Comparison of ENCODE assay signal across 9 mouse cellular contexts in genomic region chr11:95827464-95828085, GRCm38 (mm10). TPM values are rescaled to one million over a fixed set of nuclear protein-coding genes. Genes with fewer than 3 reads are reported as not detected.
A peak's percentile ranks its signal among the peaks of the same experiment; 100 is the strongest.
DNase-seq lines count a peak whose midpoint lies in the region; ATAC-seq and TF ChIP-seq lines count a peak whose summit lies in the region.
"Had no signal": no experiment of that assay in that cellular context is flagged by ENCODE, and none has a peak within 500 bp of the region (broad histone marks: within the 10 kb centered on the region; RNA-seq: fewer than 3 reads in every experiment).

No protein-coding gene starts in this region.

- peaks cover 16% of the 10 kb centered on the region for H3K4me1 ChIP-seq in heart, adult 2 months (ENCODE audit: control insufficient read depth, insufficient read depth, low read length)
- H3K4me1 ChIP-seq in bone marrow, adult 2 months (ENCODE audit: control insufficient read depth, insufficient read depth, low read length): peaks cover 2% of the 10 kb centered on the region; the same call in 1 of the 2 replicates
- peaks cover 91% of the 10 kb centered on the region for H3K4me1 ChIP-seq in erythroblast, embryonic 14.5 days (ENCODE audit: control insufficient read depth)

- H3K79me2 ChIP-seq in heart, adult 2 months (replicated peaks; ENCODE audit: control insufficient read depth, insufficient read depth, low read length): no peaks in the 10 kb centered on the region

- 0 out of 2 replicates have a peak, but pooled peaks have one; percentile 27 for ATAC-seq in megakaryocyte, adult 5-6 weeks (ENCODE audit: poor library complexity, severe bottlenecking)

- H3K4me3 ChIP-seq in heart, adult 2 months: no peak overlapping the region
- H3K4me3 ChIP-seq in bone marrow, adult 2 months (replicated peaks; ENCODE audit: control insufficient read depth, low read depth, low read length): no peak overlapping the region
- H3K4me3 ChIP-seq in erythroblast, embryonic 14.5 days (replicated peaks): peak overlapping the region; percentile 61
- H3K4me3 ChIP-seq: embryonic facial prominence, embryonic 12.5 days had no signal

- peak; percentile 68 to 76 for DNase-seq in heart, adult 2 months
- DNase-seq in heart, postnatal 25 days (ENCODE audit: low spot score): no peak
- DNase-seq in CD8-positive naive resting alpha-beta T cell, adult 2 months (ENCODE audit: low read depth in 2 of 2, low spot score in 2 of 2): peak; percentile 53 to 69
- peak; percentile 70 to 88 for DNase-seq in kidney, postnatal 36 days
- peak; percentile 78 for DNase-seq in thymus, postnatal 14 days

- no peaks in the 10 kb centered on the region for H3K27me3 ChIP-seq in heart, adult 2 months (ENCODE audit: control insufficient read depth, insufficient read depth, low read length)
- peaks cover 65% of the 10 kb centered on the region for H3K27me3 ChIP-seq in erythroblast, embryonic 14.5 days (ENCODE audit: control insufficient read depth)

- H3K9ac ChIP-seq in heart, adult 2 months (ENCODE audit: low read depth, low read length): no peak overlapping the region; the same call in 1 of the 2 replicates
- H3K9ac ChIP-seq: embryonic facial prominence, embryonic 12.5 days had no signal

- TF ChIP-seq POLR2A in heart, adult 2 months (IDR thresholded peaks at IDR 0.05; ENCODE audit: insufficient read depth, low read depth, low read length): no peak
- no peak for TF ChIP-seq POLR2A in bone marrow, adult 2 months (IDR thresholded peaks at IDR 0.05; ENCODE audit: borderline replicate concordance, control insufficient read depth, low read depth, low read length)

- peak overlapping the region; percentile 75 for H3K27ac ChIP-seq in heart, adult 2 months
- H3K27ac ChIP-seq in bone marrow, adult 2 months (ENCODE audit: control insufficient read depth, insufficient read depth, low read depth, low read length, poor library complexity): peak overlapping the region; percentile 9; the same call in 1 of the 2 replicates
- H3K27ac ChIP-seq: embryonic facial prominence, embryonic 12.5 days had no signal

- WGBS in heart, adult 2 months: 8% methylated on average over 3 of the region's 3 CpGs
- 15% methylated on average over 3 of the region's 3 CpGs for WGBS in bone marrow, adult 2 months

- H3K9me3 ChIP-seq in erythroblast, embryonic 14.5 days (ENCODE audit: control insufficient read depth, low read length): peaks cover 26% of the 10 kb centered on the region
- H3K9me3 ChIP-seq: embryonic facial prominence, embryonic 12.5 days had no signal

- TF ChIP-seq CTCF in heart, adult 2 months (IDR thresholded peaks at IDR 0.05): peak; percentile 92; the same call in 1 of the 2 replicates
- TF ChIP-seq CTCF in bone marrow, adult 2 months (IDR thresholded peaks at IDR 0.05; ENCODE audit: control insufficient read depth, insufficient read depth, low read length): peak; percentile 62

- intact Hi-C loops in heart, adult 2 months (cut with DNase I): loop anchor here (1.0 to 2.0 kb wide), 2 partner anchors 26 to 57 kb away; no protein-coding TSS in a partner anchor
- intact Hi-C loops in heart, postnatal 25 days (cut with DNase I): loop anchor here (10.0 kb wide), 1 partner anchor 143 kb away; no protein-coding TSS in a partner anchor

- H3K36me3 ChIP-seq in heart, adult 2 months (ENCODE audit: control insufficient read depth, insufficient read depth, low read length): no peaks in the 10 kb centered on the region
- peaks cover 50% of the 10 kb centered on the region for H3K36me3 ChIP-seq in erythroblast, embryonic 14.5 days (ENCODE audit: control insufficient read depth)
- H3K36me3 ChIP-seq: embryonic facial prominence, embryonic 12.5 days had no signal

- TF ChIP-seq EP300 in heart, adult 2 months (IDR thresholded peaks at IDR 0.05; ENCODE audit: insufficient read depth, low read depth, low read length): peak; percentile 84

RNA-seq across cellular contexts. Expression of gene Phospho1, which starts 3.3 kb away (rescaled TPM):
- 100 to 1,000 TPM; 181 to 206 TPM for total RNA-seq in heart, adult 2 months (2021)
- 193 and 244 TPM in 2 replicates for polyA plus RNA-seq in heart, adult 2 months (2012; rRNA removed)
- total RNA-seq in heart, postnatal 25 days (2021): 100 to 1,000 TPM; 174 to 181 TPM
- 18.9 and 23.4 TPM in 2 replicates for polyA plus RNA-seq in bone marrow, adult 2 months (2011; ENCODE audit: insufficient read depth, insufficient read length, low replicate concordance, missing spikeins)
- polyA plus RNA-seq in erythroblast, embryonic 14.5 days (2012): 161 and 210 TPM in 2 replicates
- 12.6 and 17.3 TPM in 2 replicates for total RNA-seq in megakaryocyte, adult 5-6 weeks (2015)
- 2.3 TPM in 1 of 2 replicates, not detected in the other for total RNA-seq in megakaryocyte, adult 5-6 weeks (2017)
- polyA plus RNA-seq: embryonic facial prominence, embryonic 12.5 days had no signal

RNA-seq across cellular contexts. Expression of gene Gngt2, which starts 9.4 kb away (rescaled TPM):
- 10 to 100 TPM; 19.0 to 24.4 TPM for total RNA-seq in heart, adult 2 months (2021)
- 10.2 and 12.4 TPM in 2 replicates for polyA plus RNA-seq in heart, adult 2 months (2012; rRNA removed)
- 10 to 100 TPM; 20.6 to 21.9 TPM for total RNA-seq in heart, postnatal 25 days (2021)
- 38.7 and 94.0 TPM in 2 replicates for polyA plus RNA-seq in bone marrow, adult 2 months (2011; ENCODE audit: insufficient read depth, insufficient read length, low replicate concordance, missing spikeins)
- 0.18 and 0.59 TPM in 2 replicates for polyA plus RNA-seq in erythroblast, embryonic 14.5 days (2012)
- total RNA-seq in megakaryocyte, adult 5-6 weeks (2015): 92.0 and 95.7 TPM in 2 replicates
- total RNA-seq in megakaryocyte, adult 5-6 weeks (2017): 64.0 and 66.6 TPM in 2 replicates

RNA-seq across cellular contexts. Expression of gene Abi3, which starts 14.7 kb away (rescaled TPM):
- total RNA-seq in heart, adult 2 months (2021): 10 to 100 TPM in 1 of 2 experiments, 1 to 10 TPM in 1; 7.9 to 11.4 TPM
- polyA plus RNA-seq in heart, adult 2 months (2012; rRNA removed): 16.3 and 23.2 TPM in 2 replicates
- total RNA-seq in heart, postnatal 25 days (2021): 10 to 100 TPM in 1 of 2 experiments, 1 to 10 TPM in 1; 8.8 to 10.4 TPM
- polyA plus RNA-seq in bone marrow, adult 2 months (2011; ENCODE audit: insufficient read depth, insufficient read length, low replicate concordance, missing spikeins): 18.6 and 39.0 TPM in 2 replicates
- 0.61 and 1.0 TPM in 2 replicates for polyA plus RNA-seq in erythroblast, embryonic 14.5 days (2012)
- 14.7 and 19.8 TPM in 2 replicates for total RNA-seq in megakaryocyte, adult 5-6 weeks (2015)
- total RNA-seq in megakaryocyte, adult 5-6 weeks (2017): 13.7 and 20.0 TPM in 2 replicates

Comparison
In these comparisons a context has a peak if more than half of its experiments do, and no peak if none do; other contexts are left out.
1. RNA of gene Phospho1, which starts 3.3 kb away (total RNA-seq): 181 to 206 TPM in heart, adult 2 months and 174 to 181 TPM in heart, postnatal 25 days; 2.3 to 17.3 TPM in megakaryocyte, adult 5-6 weeks; every median in the first group is over 4 times any median in the second.